In the genomic region with DNA sequence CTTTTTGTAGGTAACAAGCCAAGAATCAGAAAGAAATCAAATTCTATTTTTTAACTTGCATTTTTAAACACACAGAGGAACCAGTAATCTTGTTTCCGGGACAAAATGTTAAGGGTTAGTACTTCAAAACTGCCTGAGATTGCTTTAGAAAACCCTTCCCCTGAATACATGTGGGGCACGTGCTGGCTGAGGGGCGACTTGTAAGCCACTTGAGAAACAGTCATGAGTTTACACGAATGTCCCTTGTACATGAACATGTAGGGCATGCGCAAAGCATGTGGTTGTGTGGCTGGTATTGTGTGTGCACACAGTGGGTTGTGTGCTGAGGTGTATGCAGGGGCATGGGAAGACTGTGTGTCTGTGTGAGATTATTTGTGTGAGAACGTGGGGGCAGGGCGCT, we compare ENCODE assay signal across 26 mouse cellular contexts. TPM values are rescaled to one million over a fixed set of nuclear protein-coding genes. Genes with fewer than 3 reads are reported as not detected.
A peak's percentile ranks its signal among the peaks of the same experiment; 100 is the strongest.
DNase-seq lines count a peak whose midpoint lies in the region; ATAC-seq and TF ChIP-seq lines count a peak whose summit lies in the region.
"Had no signal": no experiment of that assay in that cellular context is flagged by ENCODE, and none has a peak within 500 bp of the region (broad histone marks: within the 10 kb centered on the region; RNA-seq: fewer than 3 reads in every experiment).

No protein-coding gene starts in this region.

- no peak for TF ChIP-seq CTCF in intestine, postnatal 0 days (IDR thresholded peaks at IDR 0.05; ENCODE audit: low read depth)
- TF ChIP-seq CTCF in lung, postnatal 0 days (IDR thresholded peaks at IDR 0.05), result no peak

- H3K4me1 ChIP-seq in intestine, embryonic 15.5 days (replicated peaks), result peaks cover 5% of the 10 kb centered on the region; the same call in 1 of the 2 replicates
- H3K4me1 ChIP-seq in intestine, postnatal 0 days (replicated peaks; ENCODE audit: control insufficient read depth, insufficient read depth, low read length), result 0 out of 2 replicates have a peak, but pooled peaks cover 4% of the 10 kb centered on the region
- no peaks in the 10 kb centered on the region for H3K4me1 ChIP-seq in lung, postnatal 0 days (ENCODE audit: insufficient read depth, low read depth, low read length)
- peaks cover 9% of the 10 kb centered on the region for H3K4me1 ChIP-seq in megakaryocyte, embryonic 14.5 days
- H3K4me1 ChIP-seq: embryonic facial prominence, embryonic 13.5 days; embryonic facial prominence, embryonic 15.5 days; forebrain, embryonic 12.5 days had no signal

- H3K4me3 ChIP-seq in intestine, embryonic 15.5 days (replicated peaks), result no peak overlapping the region
- H3K4me3 ChIP-seq in intestine, postnatal 0 days (ENCODE audit: low read depth, low read length), result no peak overlapping the region
- no peak overlapping the region for H3K4me3 ChIP-seq in lung, postnatal 0 days (ENCODE audit: low read depth, low read length)
- peak overlapping the region; percentile 54 for H3K4me3 ChIP-seq in megakaryocyte, embryonic 14.5 days (replicated peaks)
- H3K4me3 ChIP-seq: embryonic facial prominence, embryonic 13.5 days; embryonic facial prominence, embryonic 15.5 days; erythroblast, embryonic 14.5 days; forebrain, embryonic 10.5 days; forebrain, embryonic 12.5 days had no signal

- no peaks in the 10 kb centered on the region for H3K27me3 ChIP-seq in intestine, embryonic 15.5 days (replicated peaks)
- no peaks in the 10 kb centered on the region for H3K27me3 ChIP-seq in intestine, postnatal 0 days (replicated peaks; ENCODE audit: control insufficient read depth, insufficient read depth, low read length)
- H3K27me3 ChIP-seq in lung, postnatal 0 days (replicated peaks; ENCODE audit: insufficient read depth, low read length), result no peaks in the 10 kb centered on the region
- H3K27me3 ChIP-seq in megakaryocyte, embryonic 14.5 days (replicated peaks), result peaks cover 15% of the 10 kb centered on the region
- H3K27me3 ChIP-seq: embryonic facial prominence, embryonic 15.5 days had no signal

- no peak for ATAC-seq in intestine, embryonic 15.5 days
- ATAC-seq in intestine, postnatal 0 days, result no peak
- ATAC-seq in lung, postnatal 0 days, result peak; percentile 64
- no peak for ATAC-seq in megakaryocyte, adult 5-6 weeks (ENCODE audit: poor library complexity, severe bottlenecking)
- ATAC-seq: activated CD4-positive, CD25-positive, alpha-beta regulatory T cell, adult 4 months; forebrain, embryonic 14.5 days; forebrain, embryonic 16.5 days; Patski had no signal

- no peaks in the 10 kb centered on the region for H3K36me3 ChIP-seq in intestine, embryonic 15.5 days
- no peaks in the 10 kb centered on the region for H3K36me3 ChIP-seq in intestine, postnatal 0 days (ENCODE audit: control insufficient read depth, insufficient read depth)
- no peaks in the 10 kb centered on the region for H3K36me3 ChIP-seq in lung, postnatal 0 days (ENCODE audit: insufficient read depth, low read length)
- H3K36me3 ChIP-seq in megakaryocyte, embryonic 14.5 days (replicated peaks; ENCODE audit: low read length), result no peaks in the 10 kb centered on the region
- H3K36me3 ChIP-seq: embryonic facial prominence, embryonic 13.5 days; embryonic facial prominence, embryonic 15.5 days; forebrain, embryonic 10.5 days; forebrain, embryonic 12.5 days; G1E had no signal

- TF ChIP-seq EP300 in lung, postnatal 0 days (IDR thresholded peaks at IDR 0.05), result peak; percentile 50; the same call in 1 of the 2 replicates

- H3K4me2 ChIP-seq in intestine, embryonic 15.5 days (replicated peaks), result no peak overlapping the region
- no peak overlapping the region for H3K4me2 ChIP-seq in intestine, postnatal 0 days (replicated peaks; ENCODE audit: low read depth)
- H3K4me2 ChIP-seq in lung, postnatal 0 days (replicated peaks; ENCODE audit: low read depth, low read length), result no peak overlapping the region
- H3K4me2 ChIP-seq: embryonic facial prominence, embryonic 13.5 days; embryonic facial prominence, embryonic 15.5 days; forebrain, embryonic 12.5 days had no signal

- peak; percentile 50 for DNase-seq in lung, postnatal 0 days (ENCODE audit: low spot score)
- no peak for DNase-seq in lung, postnatal 10 days
- DNase-seq in adrenal gland, postnatal 14 days, result no peak
- DNase-seq: adrenal gland, adult 8-10 months; adrenal gland, postnatal 25 days; cerebellum, adult 11 months; cerebellum, adult 18-20 months; cerebellum, adult 8-10 months; cerebellum, adult 9-11 months; cerebellum, postnatal 14 days; cerebellum, postnatal 36 days; embryo, embryonic 11 days had no signal

- no peak overlapping the region for H3K9ac ChIP-seq in intestine, embryonic 15.5 days
- no peak overlapping the region for H3K9ac ChIP-seq in intestine, postnatal 0 days (ENCODE audit: low read depth, low read length)
- H3K9ac ChIP-seq in lung, postnatal 0 days (replicated peaks; ENCODE audit: low read depth), result no peak overlapping the region
- H3K9ac ChIP-seq: embryonic facial prominence, embryonic 13.5 days; embryonic facial prominence, embryonic 15.5 days; forebrain, embryonic 12.5 days had no signal

- H3K9me3 ChIP-seq in intestine, embryonic 15.5 days, result no peaks in the 10 kb centered on the region
- no peaks in the 10 kb centered on the region for H3K9me3 ChIP-seq in intestine, postnatal 0 days (ENCODE audit: control insufficient read depth)
- H3K9me3 ChIP-seq in lung, postnatal 0 days (ENCODE audit: low read length), result no peaks in the 10 kb centered on the region
- no peaks in the 10 kb centered on the region for H3K9me3 ChIP-seq in megakaryocyte, embryonic 14.5 days
- H3K9me3 ChIP-seq: embryonic facial prominence, embryonic 13.5 days; embryonic facial prominence, embryonic 15.5 days; forebrain, embryonic 10.5 days; forebrain, embryonic 12.5 days; G1E had no signal

- 87% methylated on average over 7 of the region's 7 CpGs for WGBS in intestine, embryonic 15.5 days
- WGBS in intestine, postnatal 0 days, result 91% methylated on average over 7 of the region's 7 CpGs
- 66% methylated on average over 7 of the region's 7 CpGs for WGBS in lung, postnatal 0 days

- 0 out of 2 replicates have a peak overlapping the region, but pooled peaks have one; percentile 22 for H3K27ac ChIP-seq in intestine, embryonic 15.5 days
- no peak overlapping the region for H3K27ac ChIP-seq in intestine, postnatal 0 days (ENCODE audit: low read depth, low read length)
- H3K27ac ChIP-seq in lung, postnatal 0 days (ENCODE audit: low read length), result peak overlapping the region; percentile 40; the same call in 1 of the 2 replicates
- H3K27ac ChIP-seq: embryonic facial prominence, embryonic 13.5 days; embryonic facial prominence, embryonic 15.5 days; forebrain, embryonic 10.5 days; forebrain, embryonic 12.5 days had no signal

RNA-seq across cellular contexts. Expression of a gene that starts 19.7 kb away (rescaled TPM):
- polyA plus RNA-seq in intestine, embryonic 15.5 days (2015; fragmentation: Nextera tagmentation; extraction: Ambion mirVana), result 21.2 and 22.0 TPM in 2 replicates
- 17.7 and 21.2 TPM in 2 replicates for polyA plus RNA-seq in intestine, postnatal 0 days (2015; fragmentation: Nextera tagmentation; extraction: Ambion mirVana)
- 3.2 and 5.5 TPM in 2 replicates for polyA plus RNA-seq in lung, postnatal 0 days (2015; fragmentation: Nextera tagmentation; extraction: Ambion mirVana)
- 0.66 and 0.81 TPM in 2 replicates for polyA plus RNA-seq in megakaryocyte, embryonic 14.5 days (2012; ENCODE audit: insufficient read depth, low replicate concordance)
- total RNA-seq in megakaryocyte, adult 5-6 weeks (2015), result 1.9 and 2.2 TPM in 2 replicates
- total RNA-seq in megakaryocyte, adult 5-6 weeks (2017), result 1.1 and 2.0 TPM in 2 replicates
- total RNA-seq in adrenal gland, postnatal 14 days (2021), result 2.8 and 3.2 TPM in 2 replicates
- polyA plus RNA-seq: erythroblast, embryonic 14.5 days had no signal
